Mouse (Mus musculus) heart, adult 8-10 months (tissue): ENCODE measurements around the gene Draxin. TPM values are rescaled to one million over a fixed set of nuclear protein-coding genes. Genes with fewer than 3 reads are reported as not detected.

Experiments used
- DNase-seq: peaks from one replicate; pipeline ENCODE4 v3.0.0; 2022; ENCODE audit warnings: low spot score
- total RNA-seq, 4 experiments: library from RNA; stranded (reverse); gene quantifications; 2 replicates each; pipeline ENCODE4 v1.2.4; 2022

Gene Draxin
- total RNA-seq, 4 experiments from 2014 or later, result 0.06 to 0.20 (median 0.07) TPM

GRCm38 (mm10) chr4:148083176-148083899 is 47.2 kb downstream of the Draxin start:
- DNase-seq, result no peak

DNA sequence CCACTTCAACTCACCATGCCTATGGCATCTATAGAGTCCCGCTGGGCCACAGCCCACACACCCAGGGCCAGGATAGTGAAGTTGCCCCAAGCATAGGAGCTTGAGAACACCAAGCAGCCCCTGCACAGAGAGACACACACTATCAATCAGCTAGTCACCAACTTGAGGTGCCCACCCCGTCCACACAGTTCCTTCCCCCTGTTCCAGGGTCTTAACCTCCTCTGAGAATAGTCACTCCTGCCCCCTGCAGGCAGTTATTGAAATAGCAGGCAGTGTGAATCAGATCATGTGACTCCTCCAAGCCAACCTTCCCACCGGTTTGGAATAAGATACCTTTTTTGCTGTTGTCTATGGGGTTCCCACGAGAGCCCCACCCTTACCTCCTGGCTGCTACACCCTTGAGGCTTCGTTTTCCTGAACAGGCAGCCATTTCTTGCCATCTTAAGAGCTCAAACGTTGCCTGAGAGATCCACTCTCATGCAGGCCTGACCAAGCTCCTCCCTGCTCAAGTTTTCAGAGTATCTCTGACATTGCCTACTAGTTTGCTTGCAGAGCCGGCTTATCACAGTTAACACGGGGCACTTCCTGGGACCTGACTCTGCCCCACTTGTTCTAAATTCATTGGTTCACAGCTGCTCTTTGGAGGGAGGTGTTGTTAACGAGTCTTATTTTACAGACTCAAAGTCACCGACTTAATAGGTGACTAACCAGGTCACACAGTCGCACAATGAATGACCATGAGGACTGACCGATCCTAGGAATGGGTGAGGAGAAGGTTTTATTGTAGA is 48.0 kb downstream of the Draxin start:
- DNase-seq, result no peak

DNA sequence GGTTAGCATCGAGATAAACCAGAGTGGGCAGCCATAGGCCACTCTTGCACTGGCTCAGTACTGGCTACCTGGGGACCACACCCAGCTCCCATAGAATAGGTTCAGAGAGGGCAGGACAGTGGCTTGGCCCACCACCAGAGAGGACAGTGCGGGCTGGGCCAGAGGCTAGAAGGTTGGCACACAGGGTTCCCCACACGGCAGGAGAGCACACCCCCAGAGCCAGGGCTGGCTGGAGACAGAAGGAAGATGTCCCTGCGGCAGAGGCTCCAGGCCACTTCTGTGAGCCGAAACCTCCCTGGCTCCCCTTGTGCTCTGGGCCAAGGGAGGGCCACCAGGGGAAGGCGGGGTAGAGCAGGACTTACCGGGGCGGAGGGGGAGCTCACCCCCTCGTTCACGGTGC is 49.3 kb downstream of the Draxin start:
- no peak for DNase-seq

DNA sequence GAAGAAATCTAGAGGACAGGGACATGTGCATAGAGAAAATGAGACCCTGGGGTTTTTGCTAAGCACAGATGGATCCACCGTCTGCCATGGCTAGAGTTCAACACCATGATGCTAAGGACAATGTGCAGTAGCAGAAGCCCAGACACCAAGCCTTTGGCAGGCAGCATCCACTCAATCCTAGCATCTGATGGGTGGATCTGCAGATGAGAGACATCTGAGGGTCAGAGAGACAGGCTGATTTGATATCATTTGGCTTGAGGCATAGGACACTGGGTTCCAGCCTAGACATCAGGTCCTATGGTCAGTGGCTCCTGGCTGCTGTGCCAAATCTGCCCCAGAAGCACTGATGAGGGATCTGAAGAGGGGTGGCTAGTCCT is 49.9 kb downstream of the Draxin start:
- no peak for DNase-seq

DNA sequence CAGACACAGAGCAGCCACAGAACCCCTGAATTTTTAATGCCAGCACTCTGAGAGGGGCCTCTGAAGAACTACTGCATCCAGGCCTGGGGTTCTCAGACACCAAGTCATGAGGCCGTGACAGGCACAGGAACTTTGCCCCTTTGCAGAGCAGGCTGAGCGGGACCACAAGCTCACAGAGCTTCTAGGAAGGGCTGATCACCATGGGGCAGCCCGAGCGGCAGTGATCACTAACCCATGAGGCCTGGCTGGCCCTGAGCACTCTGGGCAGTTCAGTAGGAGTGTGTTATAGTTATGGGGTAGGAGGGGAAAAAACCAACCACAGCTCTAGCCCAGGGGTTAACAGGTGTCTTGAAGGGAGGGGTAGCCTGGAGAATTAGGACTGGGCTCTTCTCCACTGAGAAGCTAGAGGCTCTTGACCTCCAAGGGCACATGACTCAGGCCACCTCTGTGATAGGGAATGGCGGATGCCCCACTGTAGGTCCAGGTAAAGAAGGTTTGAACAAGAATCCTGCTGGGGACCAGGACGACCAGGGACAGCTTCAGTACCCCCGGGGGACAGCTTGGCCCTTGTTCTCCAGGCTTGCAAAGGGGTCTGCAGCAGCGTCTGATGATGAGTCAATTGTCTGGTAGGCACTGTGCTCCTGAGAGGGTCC is 50.4 kb downstream of the Draxin start:
- no peak for DNase-seq

- DNase-seq, result no peak
Observed at GRCm38 (mm10) chr4:148079212-148079611, 51.3 kb downstream of the Draxin start.

GRCm38 (mm10) chr4:148075881-148076280 is 54.6 kb downstream of the Draxin start:
- DNase-seq, result no peak

DNA sequence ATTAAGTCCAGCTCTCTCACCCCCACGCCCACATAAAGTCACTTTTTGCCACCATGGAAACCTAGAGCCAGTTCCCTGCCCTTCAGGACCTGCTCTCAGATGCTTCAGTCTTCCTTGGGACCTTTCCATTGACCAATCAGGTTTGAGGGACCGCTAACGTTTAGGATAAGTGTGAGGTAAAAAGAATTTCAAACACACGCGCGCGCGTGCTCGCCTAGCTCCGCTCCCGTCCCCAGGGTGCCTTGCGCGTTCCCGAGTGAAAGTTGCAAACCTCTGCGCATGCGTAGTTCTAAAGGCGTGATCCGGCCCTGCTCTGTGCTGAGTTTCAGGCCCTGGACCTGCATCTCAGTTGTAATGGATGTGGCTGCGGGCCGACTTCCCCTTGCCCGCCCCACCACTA is 55.2 kb downstream of the Draxin start:
- DNase-seq, result peak; percentile 80

DNA sequence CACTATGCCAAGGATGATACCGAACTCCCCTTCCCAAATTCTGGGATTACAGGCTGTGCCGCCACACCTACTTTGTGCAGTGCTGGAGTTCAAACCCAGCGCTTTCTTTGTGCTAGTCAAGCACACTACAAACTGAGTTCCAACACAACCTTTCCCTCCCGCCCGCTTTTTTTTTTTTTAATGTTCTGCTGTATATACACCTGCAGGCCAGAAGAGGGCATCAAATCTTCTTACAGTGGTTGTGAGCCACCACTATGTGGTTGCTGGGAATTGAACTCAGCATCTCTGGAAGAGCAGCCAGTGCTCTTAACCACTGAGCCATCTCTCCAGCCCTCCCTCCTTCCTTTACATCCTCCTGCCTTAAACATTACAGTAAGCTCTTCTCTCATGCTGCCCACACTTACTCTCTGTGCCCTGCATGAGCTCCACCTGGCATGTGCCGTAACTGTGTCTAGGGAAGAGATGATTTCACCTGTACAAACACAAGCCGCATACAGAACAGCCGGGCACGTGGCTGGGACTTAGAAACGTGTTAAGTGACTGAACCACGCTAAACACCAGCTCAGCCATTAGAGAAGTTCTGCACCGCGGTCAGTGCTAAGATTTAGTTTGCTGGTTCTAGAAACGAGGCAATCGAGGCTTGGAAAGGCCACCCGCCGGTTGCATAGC is 55.8 kb downstream of the Draxin start:
- DNase-seq, result no peak

GRCm38 (mm10) chr4:148071508-148071907 is 59.0 kb downstream of the Draxin start:
- DNase-seq, result no peak

- DNase-seq, result no peak
Observed at GRCm38 (mm10) chr4:148069602-148070218, 60.8 kb downstream of the Draxin start.

- no peak for DNase-seq
Observed at GRCm38 (mm10) chr4:148067346-148067745, 63.2 kb downstream of the Draxin start.

GRCm38 (mm10) chr4:148066401-148066744 is 64.1 kb downstream of the Draxin start:
- DNase-seq, result no peak

- DNase-seq, result no peak
Observed at GRCm38 (mm10) chr4:148065702-148066400, 64.6 kb downstream of the Draxin start.

GRCm38 (mm10) chr4:148061086-148061480 is 69.4 kb downstream of the Draxin start:
- DNase-seq, result no peak

- no peak for DNase-seq
Observed at GRCm38 (mm10) chr4:148060120-148061085, 70.1 kb downstream of the Draxin start.

DNA sequence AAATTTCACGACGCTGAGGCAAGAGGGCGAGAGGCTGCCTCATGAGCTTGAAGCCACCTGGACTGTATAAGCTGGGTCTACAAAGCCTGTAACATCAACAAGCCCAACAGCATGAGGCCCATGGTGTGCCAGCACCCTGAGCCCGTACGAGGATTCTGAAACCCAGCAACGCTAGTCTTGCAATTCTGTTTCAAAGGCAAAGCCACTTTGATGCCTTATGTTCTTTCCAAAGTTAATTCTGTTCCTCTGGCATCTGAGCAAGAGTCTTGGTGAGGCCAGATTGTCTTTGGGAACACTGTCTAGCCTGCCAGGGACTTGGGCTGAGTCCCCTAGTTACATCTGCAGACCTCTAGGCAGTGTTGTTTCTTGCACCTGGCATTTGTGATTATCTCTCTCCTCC is 71.5 kb downstream of the Draxin start:
- no peak for DNase-seq

GRCm38 (mm10) chr4:148058218-148058819 is 72.2 kb downstream of the Draxin start:
- DNase-seq, result no peak

- no peak for DNase-seq
Observed at GRCm38 (mm10) chr4:148057661-148058209, 72.8 kb downstream of the Draxin start.
